Mouse (Mus musculus): ENCODE data around the gene Tnrc6c. TPM values are rescaled to one million over a fixed set of nuclear protein-coding genes. Genes with fewer than 3 reads are reported as not detected.

Gene Tnrc6c
- polyA plus RNA-seq, 1 experiment, result 24.8 TPM

GRCm38 (mm10) chr11:117803166-117803688 lies 149.1 kb downstream of the Tnrc6c start:
- no peaks in the 10 kb centered on the region for H3K4me1 ChIP-seq (ENCODE audit: control insufficient read depth, insufficient read depth, low read length)
- no peak overlapping the region for H3K27ac ChIP-seq (ENCODE audit: insufficient read depth, low read length)
- TF ChIP-seq POLR2A (IDR thresholded peaks at IDR 0.05; ENCODE audit: low read depth, low read length) (no peak), CTCF (IDR thresholded peaks at IDR 0.05; ENCODE audit: borderline replicate concordance, insufficient read depth, low read length) (no peak)
- no peak overlapping the region for H3K4me3 ChIP-seq (ENCODE audit: insufficient read depth, low read length)

GRCm38 (mm10) chr11:117806781-117807180 lies 152.7 kb downstream of the Tnrc6c start:
- Histone ChIP-seq H3K4me3 (ENCODE audit: insufficient read depth, low read length) (no peak overlapping the region), H3K27ac (ENCODE audit: insufficient read depth, low read length) (no peak overlapping the region), H3K4me1 (ENCODE audit: control insufficient read depth, insufficient read depth, low read length) (0 out of 2 replicates have a peak, but pooled peaks cover 2% of the 10 kb centered on the region)
- no peak for TF ChIP-seq CTCF (IDR thresholded peaks at IDR 0.05; ENCODE audit: borderline replicate concordance, insufficient read depth, low read length)
- no peak for TF ChIP-seq POLR2A (IDR thresholded peaks at IDR 0.05; ENCODE audit: low read depth, low read length)

GRCm38 (mm10) chr11:117809407-117810311 lies 155.6 kb downstream of the Tnrc6c start, which contains the start of the genes Gm20708 and Syngr2:
Gene Gm20708, plus strand, starts transcription at chr11:117809668.
Gene Syngr2, plus strand, starts transcription at chr11:117809668.
- Histone ChIP-seq H3K4me1 (ENCODE audit: control insufficient read depth, insufficient read depth, low read length) (0 out of 2 replicates have a peak, but pooled peaks cover 2% of the 10 kb centered on the region), H3K27ac (ENCODE audit: insufficient read depth, low read length) (peak within 1 kb of the TSS; percentile 14; the same call in 1 of the 2 replicates), H3K4me3 (ENCODE audit: insufficient read depth, low read length) (peak within 1 kb of the TSS; percentile 59)
- TF ChIP-seq CTCF (IDR thresholded peaks at IDR 0.05; ENCODE audit: borderline replicate concordance, insufficient read depth, low read length), result no peak
- TF ChIP-seq POLR2A (IDR thresholded peaks at IDR 0.05; ENCODE audit: low read depth, low read length), result peak; percentile 75

GRCm38 (mm10) chr11:117810401-117811046 lies 156.4 kb downstream of the Tnrc6c start:
- Histone ChIP-seq H3K4me1 (ENCODE audit: control insufficient read depth, insufficient read depth, low read length) (0 out of 2 replicates have a peak, but pooled peaks cover 2% of the 10 kb centered on the region), H3K4me3 (ENCODE audit: insufficient read depth, low read length) (peak overlapping the region; percentile 59), H3K27ac (ENCODE audit: insufficient read depth, low read length) (peak overlapping the region; percentile 32; the same call in 1 of the 2 replicates)
- TF ChIP-seq POLR2A (IDR thresholded peaks at IDR 0.05; ENCODE audit: low read depth, low read length) (peak; percentile 51), CTCF (IDR thresholded peaks at IDR 0.05; ENCODE audit: borderline replicate concordance, insufficient read depth, low read length) (peak; percentile 16; the same call in 1 of the 2 replicates)

Other genes with a start within 250 kb of the Tnrc6c start
- gene Gm11733, start 169.9 kb upstream of the Tnrc6c start, polyA plus RNA-seq (2011; ENCODE audit: insufficient read length, low read depth, missing spikeins), result not detected in 2 replicates
- gene Tmc8, start 127.8 kb downstream of the Tnrc6c start, polyA plus RNA-seq (2011; ENCODE audit: insufficient read length, low read depth, missing spikeins), result 0.30 and 0.39 TPM in 2 replicates
- 19.5 and 20.5 TPM in 2 replicates for gene Tmc6, start 127.9 kb downstream of the Tnrc6c start, polyA plus RNA-seq (2011; ENCODE audit: insufficient read length, low read depth, missing spikeins)
- not detected in 2 replicates for gene 6030468B19Rik, start 143.4 kb downstream of the Tnrc6c start, polyA plus RNA-seq (2011; ENCODE audit: insufficient read length, low read depth, missing spikeins)
- gene Gm20708, start 155.4 kb downstream of the Tnrc6c start, polyA plus RNA-seq (2011; ENCODE audit: insufficient read length, low read depth, missing spikeins), result 0.49 TPM in 1 of 2 replicates, not detected in the other
- gene Syngr2, start 155.4 kb downstream of the Tnrc6c start, polyA plus RNA-seq (2011; ENCODE audit: insufficient read length, low read depth, missing spikeins), result 66.9 and 68.6 TPM in 2 replicates
- 5.6 and 6.4 TPM in 2 replicates for gene Afmid, start 171.6 kb downstream of the Tnrc6c start, polyA plus RNA-seq (2011; ENCODE audit: insufficient read length, low read depth, missing spikeins)
- gene Tk1, start 171.8 kb downstream of the Tnrc6c start, polyA plus RNA-seq (2011; ENCODE audit: insufficient read length, low read depth, missing spikeins), result 48.4 and 61.9 TPM in 2 replicates
- gene Birc5, start 195.0 kb downstream of the Tnrc6c start, polyA plus RNA-seq (2011; ENCODE audit: insufficient read length, low read depth, missing spikeins), result 73.3 and 86.8 TPM in 2 replicates
- gene Tmem235, start 206.5 kb downstream of the Tnrc6c start, polyA plus RNA-seq (2011; ENCODE audit: insufficient read length, low read depth, missing spikeins), result not detected in 2 replicates
- gene Tha1, start 219.2 kb downstream of the Tnrc6c start, polyA plus RNA-seq (2011; ENCODE audit: insufficient read length, low read depth, missing spikeins), result 1.2 and 1.7 TPM in 2 replicates

All from embryonic fibroblast, embryonic 13.5 days (primary cell).